Mouse (Mus musculus): ENCODE measurements at regions not wholly inside any gene's neighbourhood (a gene's known extent, or its start where the extent isn't known, plus 50 kb on each side); places are given as distances from the start of the nearest gene placed in this dataset.

DNA sequence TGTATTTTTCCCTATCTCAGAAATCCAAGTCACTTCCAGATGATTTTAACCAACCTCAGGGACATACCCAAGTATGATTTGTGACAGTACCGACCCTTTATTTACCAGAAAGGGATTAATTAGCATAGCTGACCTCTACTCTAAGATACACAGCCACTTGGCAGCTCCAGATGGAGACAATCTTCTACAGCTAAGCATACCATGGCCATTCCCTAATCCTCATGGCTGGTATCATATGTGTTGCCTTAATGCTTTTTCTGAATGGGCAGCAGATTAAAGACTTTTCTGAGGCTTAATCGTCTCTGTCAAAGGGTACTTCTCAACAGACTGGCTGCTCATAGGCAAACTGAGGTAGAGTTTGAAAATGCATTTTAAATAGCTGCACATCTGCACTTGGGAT, 400.8 kb downstream of the Adgrl2 start:
- TF ChIP-seq CTCF (IDR thresholded peaks at IDR 0.05), result no peak
- intact Hi-C loops (cut with DNase I), result no loop called here
- H3K27ac ChIP-seq, result no peak overlapping the region
- no peak for DNase-seq
- H3K4me3 ChIP-seq, result no peak overlapping the region

DNA sequence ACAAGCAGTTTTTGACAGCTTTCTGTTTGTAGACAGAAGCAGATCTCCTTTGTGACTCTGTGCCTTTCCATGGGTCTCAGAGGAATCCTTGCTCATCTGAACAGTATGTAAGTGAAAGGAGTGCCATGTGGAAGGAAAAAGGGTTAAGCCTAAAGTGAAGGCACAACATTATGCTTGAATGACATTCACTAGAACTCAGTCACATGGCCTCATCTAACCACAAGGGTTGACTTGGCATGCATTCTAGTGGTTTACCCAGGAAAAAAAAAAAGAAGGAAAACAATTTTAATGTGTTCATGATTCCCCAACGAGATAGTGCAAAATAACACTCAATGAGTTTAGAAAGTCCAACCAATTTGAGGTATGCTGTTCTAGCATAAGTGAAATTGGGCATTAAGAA, 414.6 kb downstream of the Adgrl2 start:
- no peak for TF ChIP-seq CTCF (IDR thresholded peaks at IDR 0.05)
- H3K4me3 ChIP-seq, result no peak overlapping the region
- no peak for DNase-seq
- no peak overlapping the region for H3K27ac ChIP-seq
- intact Hi-C loops (cut with DNase I), result no loop called here

DNA sequence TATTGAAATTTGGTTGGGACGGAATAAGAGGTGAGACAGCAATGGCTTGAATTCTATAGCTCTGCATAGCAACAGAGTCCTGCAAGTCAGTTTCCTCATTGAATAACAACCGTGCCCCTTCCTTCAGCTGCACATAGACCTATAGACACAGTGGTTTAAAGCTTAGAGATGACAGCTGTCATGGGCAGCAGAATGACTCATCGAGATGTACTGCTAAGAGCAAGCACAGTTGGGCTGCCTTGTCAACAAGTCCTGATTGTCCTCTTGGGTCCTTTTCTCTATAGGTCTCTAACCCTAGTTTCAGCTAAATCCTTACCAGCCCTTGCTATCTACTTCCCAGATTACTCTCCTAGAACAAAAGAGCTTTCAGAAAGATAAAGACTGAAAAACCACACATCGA, 417.9 kb downstream of the Adgrl2 start:
- no peak overlapping the region for H3K4me3 ChIP-seq
- no peak for TF ChIP-seq CTCF (IDR thresholded peaks at IDR 0.05)
- H3K27ac ChIP-seq, result no peak overlapping the region
- no peak for DNase-seq
- intact Hi-C loops (cut with DNase I), result no loop called here

DNA sequence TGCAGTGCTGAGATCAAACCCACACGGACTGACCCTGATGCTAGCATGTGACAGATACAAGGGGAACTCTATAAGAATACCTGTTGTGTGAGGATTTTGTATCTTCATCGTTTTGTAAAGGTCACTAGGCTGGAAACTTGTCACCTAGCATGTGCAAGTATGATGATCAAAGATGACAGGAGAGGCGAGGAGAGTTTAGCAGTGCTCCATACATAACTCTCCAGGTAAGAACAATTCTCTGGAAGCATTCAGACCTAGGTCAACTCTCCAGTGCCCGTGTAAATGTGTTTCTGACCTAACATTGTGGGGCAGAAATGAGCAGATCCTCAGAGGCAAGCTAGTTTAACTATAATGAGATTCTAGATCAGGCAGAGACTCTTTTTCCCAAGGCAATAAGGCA, 425.6 kb downstream of the Adgrl2 start:
- intact Hi-C loops (cut with DNase I), result no loop called here
- H3K4me3 ChIP-seq, result no peak overlapping the region
- H3K27ac ChIP-seq, result no peak overlapping the region
- no peak for DNase-seq
- TF ChIP-seq CTCF (IDR thresholded peaks at IDR 0.05), result no peak

DNA sequence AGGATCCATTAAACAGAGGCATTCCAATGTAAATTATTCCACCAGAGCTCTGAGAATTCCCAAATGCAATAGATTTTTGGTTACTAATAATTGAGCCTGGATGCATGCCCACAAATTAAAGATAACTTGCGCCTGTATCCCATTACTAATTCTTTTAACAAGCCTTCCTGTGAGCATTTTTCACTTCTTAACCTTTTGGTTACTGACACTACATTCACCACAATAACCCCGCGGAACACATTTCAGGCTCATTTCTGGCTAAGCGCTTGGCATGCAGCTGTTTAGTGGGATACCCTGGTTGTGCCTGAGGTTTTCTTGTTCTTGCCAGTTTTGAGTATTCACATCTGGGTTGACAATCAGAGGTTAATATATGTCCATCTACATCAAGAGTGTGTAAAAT, 429.1 kb downstream of the Adgrl2 start:
- TF ChIP-seq CTCF (IDR thresholded peaks at IDR 0.05), result no peak
- intact Hi-C loops (cut with DNase I), result no loop called here

DNA sequence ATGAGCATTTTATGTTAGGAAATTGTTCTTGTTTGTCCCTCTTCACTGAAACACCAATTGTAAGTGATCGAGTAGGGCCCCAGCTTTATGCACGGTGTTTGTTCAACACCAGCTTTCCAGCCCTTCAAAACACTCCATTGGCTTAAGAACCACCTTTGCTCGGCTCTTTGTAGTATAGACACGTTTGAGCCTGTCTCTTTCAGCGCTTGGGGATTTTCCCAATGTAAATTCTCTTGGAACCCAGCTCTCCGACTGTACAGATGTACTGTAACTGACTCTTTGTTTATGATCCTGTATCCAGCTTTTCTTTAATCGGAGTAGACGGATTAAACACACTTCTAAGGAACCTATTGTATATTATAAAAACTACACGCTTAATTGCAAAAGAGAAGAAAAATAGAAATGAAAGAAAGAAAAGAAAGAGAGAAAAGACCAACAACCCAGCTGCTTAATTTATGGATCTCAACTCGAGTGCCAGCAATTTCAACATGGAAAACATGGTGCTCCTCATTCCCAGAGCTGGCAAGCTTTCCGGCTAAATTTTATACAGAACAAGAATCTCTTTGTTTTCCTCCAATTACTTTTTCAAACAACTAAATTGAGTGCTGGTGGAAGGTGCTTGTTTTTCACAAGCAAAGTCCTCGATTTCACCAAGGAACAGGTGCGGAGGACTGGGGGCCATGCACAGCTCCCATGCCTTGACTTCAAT, 430.4 kb downstream of the Adgrl2 start:
- intact Hi-C loops (cut with DNase I), result no loop called here

More for the DNA sequence above, 429.1 kb downstream of the Adgrl2 start:
- no peak for DNase-seq
- no peak overlapping the region for H3K27ac ChIP-seq
- no peak overlapping the region for H3K4me3 ChIP-seq

DNA sequence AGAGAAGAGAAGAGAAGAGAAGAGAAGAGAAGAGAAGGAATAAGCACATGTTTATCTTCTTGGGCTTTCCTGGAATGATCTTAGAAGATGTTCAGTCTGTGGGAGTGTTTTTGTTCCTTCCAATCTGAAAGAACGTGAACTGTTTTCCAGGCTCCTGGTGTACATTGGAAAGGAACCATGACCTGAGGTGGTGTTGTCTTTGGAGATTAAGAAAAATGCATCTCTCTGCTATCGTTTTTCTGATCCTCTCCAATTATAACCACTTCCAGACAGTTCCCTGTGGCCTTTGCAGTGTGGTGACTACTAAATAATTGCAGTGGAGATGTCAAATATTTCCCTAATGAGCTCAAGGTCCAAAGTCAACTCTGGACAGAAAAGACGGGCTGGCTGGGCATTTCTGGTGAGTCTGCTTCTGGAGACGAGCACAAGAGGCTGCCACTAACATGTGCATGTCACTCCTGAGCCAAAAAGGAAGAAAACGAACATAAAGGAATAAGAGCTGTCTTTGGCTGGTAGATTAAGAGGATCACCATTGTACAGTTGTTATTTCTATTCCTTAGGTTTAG, 431.7 kb downstream of the Adgrl2 start:
- intact Hi-C loops (cut with DNase I), result no loop called here
- TF ChIP-seq CTCF (IDR thresholded peaks at IDR 0.05), result no peak
- Histone ChIP-seq H3K4me3 (no peak overlapping the region), H3K27ac (no peak overlapping the region)
- DNase-seq, result no peak

More for the DNA sequence above, 430.4 kb downstream of the Adgrl2 start:
- TF ChIP-seq CTCF (IDR thresholded peaks at IDR 0.05), result no peak
- H3K27ac ChIP-seq, result no peak overlapping the region
- H3K4me3 ChIP-seq, result no peak overlapping the region
- DNase-seq, result no peak

DNA sequence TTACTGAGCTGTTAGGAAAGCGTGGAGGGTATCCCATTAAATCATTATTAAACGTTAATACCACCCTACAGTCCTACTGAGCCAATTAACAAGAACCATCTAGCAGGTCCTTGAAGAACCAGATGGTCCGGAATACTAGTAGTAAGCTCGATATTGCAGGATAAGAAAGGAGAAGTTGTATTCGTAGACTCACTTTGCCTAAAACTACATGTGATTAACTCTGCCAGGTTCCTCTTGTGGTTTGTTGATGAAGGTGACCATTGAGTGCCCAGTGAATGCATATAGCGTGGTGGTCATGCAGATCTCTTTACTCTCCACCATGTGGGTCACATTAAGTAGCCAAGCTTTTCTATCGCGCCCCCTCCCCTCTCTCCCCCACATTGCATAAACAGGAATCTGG, 435.0 kb downstream of the Adgrl2 start:
- H3K4me3 ChIP-seq, result no peak overlapping the region
- H3K27ac ChIP-seq, result no peak overlapping the region
- intact Hi-C loops (cut with DNase I), result no loop called here
- TF ChIP-seq CTCF (IDR thresholded peaks at IDR 0.05), result no peak
- no peak for DNase-seq

DNA sequence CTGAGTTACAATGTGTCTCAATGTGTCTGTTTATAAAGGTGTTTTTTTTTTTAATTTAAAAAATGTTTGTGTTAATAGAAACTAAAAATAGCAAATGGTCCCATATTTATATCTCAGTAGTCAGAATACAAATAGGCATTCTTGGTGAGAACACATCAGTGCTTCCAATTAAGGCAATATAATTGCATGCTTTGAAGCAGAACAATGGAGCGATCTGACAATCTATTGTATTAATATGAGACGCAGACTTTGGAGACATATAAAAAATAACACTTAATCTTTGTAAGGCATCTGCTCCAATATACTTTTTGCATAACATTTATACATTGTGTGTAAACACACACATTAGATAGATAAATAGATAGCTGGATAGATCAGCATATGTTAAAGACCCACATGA, 439.6 kb downstream of the Adgrl2 start:
- Histone ChIP-seq H3K27ac (no peak overlapping the region), H3K4me3 (no peak overlapping the region)
- no peak for TF ChIP-seq CTCF (IDR thresholded peaks at IDR 0.05)
- intact Hi-C loops (cut with DNase I), result no loop called here
- DNase-seq, result no peak

DNA sequence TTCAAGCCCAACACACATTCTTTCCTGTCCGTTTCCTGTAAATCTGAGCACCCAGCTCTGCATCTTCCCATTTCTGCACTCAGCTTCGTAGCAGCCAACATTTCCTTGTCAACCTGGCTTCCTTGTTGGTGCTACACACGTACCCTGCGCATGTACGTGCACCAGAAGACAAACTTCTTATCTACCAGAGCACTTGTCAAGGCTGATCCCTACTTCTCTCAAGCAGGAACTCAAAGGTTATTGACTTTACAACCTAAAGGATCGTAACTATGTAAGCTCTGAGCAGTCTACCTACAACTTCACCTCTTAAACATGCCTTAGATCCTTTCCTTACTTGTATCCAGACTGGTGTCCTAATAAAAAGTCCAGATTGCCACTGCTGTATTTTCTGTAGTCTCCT, 445.4 kb downstream of the Adgrl2 start:
- H3K27ac ChIP-seq, result no peak overlapping the region
- intact Hi-C loops (cut with DNase I), result no loop called here
- no peak for DNase-seq
- no peak for TF ChIP-seq CTCF (IDR thresholded peaks at IDR 0.05)
- no peak overlapping the region for H3K4me3 ChIP-seq

DNA sequence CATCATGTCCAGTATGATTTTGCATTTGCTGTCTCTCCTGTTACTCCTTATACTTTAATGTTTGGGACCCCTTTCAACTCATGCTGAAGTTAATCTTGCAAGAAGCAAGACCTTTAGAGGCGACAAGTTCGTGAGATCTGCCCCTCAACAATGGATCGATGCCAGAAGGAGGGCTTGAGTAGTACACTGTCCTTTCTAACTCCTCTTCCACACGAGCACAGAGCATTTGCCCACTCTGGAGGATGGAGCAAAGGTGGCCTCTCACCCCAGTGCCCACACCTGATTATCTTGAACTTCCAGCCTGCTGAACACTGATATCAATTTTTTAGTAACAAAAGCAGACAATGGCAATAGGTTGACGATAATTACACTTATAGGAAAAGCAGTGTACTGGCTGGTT, 448.1 kb downstream of the Adgrl2 start:
- Histone ChIP-seq H3K27ac (no peak overlapping the region), H3K4me3 (no peak overlapping the region)
- intact Hi-C loops (cut with DNase I), result no loop called here
- no peak for TF ChIP-seq CTCF (IDR thresholded peaks at IDR 0.05)
- DNase-seq, result no peak

DNA sequence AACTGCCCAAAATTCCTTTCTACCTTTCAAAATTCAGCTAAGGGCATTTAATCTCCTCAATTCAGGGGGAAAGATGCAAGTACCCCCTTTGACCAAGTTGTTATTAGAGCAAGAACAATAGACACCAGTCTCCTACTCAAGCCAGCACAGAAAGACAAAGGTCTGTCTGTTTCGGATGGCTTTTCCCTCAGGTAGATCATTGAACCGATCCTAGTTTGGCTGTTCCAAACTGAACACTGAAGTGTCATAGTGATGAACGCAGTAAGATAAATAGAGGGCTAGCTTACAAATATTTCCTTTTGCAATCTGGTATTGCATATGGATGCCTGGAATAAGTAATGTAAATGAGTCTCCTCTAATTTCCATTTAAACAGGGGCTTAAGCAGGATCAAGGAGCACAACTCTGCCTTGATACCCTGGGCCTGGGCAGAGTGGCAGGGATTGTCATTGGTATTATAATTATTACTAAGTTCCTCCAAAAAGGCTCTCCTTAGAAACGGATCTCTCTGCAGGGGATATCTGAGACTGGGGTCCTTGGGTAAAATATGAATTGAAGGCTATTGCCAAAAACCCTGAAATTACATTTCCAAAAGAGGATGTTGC, 452.6 kb downstream of the Adgrl2 start:
- intact Hi-C loops (cut with DNase I), result no loop called here
- H3K27ac ChIP-seq, result no peak overlapping the region
- H3K4me3 ChIP-seq, result no peak overlapping the region
- TF ChIP-seq CTCF (IDR thresholded peaks at IDR 0.05), result no peak
- no peak for DNase-seq

DNA sequence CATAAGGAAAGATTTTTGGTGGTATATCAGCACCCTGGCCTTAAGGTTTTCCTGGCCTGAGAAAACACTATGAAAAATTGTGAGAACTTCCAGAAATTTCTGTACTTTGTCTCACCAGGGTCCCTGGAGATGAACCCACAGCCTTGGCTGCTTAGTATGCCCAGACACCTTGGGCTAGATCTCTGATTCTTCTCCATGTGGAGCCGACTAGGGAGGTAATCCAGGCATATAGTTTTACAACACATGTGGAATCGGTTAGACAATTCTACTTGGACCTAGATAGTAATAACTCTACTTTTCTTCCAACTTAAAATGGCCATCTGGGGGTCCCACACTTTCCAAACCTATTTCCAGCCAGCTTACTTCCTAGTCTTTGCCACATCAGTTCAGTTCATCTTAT, 460.5 kb downstream of the Adgrl2 start:
- H3K4me3 ChIP-seq, result no peak overlapping the region
- intact Hi-C loops (cut with DNase I), result no loop called here
- H3K27ac ChIP-seq, result no peak overlapping the region
- TF ChIP-seq CTCF (IDR thresholded peaks at IDR 0.05), result no peak
- DNase-seq, result no peak

DNA sequence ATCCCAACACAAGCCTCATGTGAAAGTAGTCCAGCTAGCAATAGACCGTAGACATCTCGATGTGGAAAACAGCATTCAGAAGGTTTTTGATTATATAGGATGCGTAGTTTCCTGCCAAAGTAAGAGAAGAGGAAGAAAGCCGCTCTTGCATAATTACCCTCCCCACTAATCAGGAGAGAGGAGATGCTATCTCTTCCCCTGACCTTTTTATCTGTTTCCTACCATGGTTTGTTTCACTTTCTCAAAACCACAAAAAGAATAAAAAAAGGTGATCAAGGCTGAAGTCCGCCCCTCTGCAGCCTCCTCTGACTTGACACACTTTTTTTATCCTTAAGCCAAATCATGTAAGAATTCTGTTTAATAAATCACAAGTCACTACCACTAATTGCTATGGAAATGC, 480.0 kb downstream of the Adgrl2 start:
- TF ChIP-seq CTCF (IDR thresholded peaks at IDR 0.05), result no peak
- Histone ChIP-seq H3K4me3 (no peak overlapping the region), H3K27ac (no peak overlapping the region)
- intact Hi-C loops (cut with DNase I), result no loop called here
- no peak for DNase-seq

All from gastrocnemius, adult 2 months (tissue).